Mouse (Mus musculus) skeletal muscle tissue, adult 2 months (tissue): ENCODE measurements around the gene Ehd3.
"Not testable (repeated sequence)": the region's sequence is repeated elsewhere in the genome, so short reads cannot be mapped to it uniquely, and the experiment has no call there.

Source experiments
- DNase-seq: peaks from one replicate; pipeline ENCODE4 v3.0.0-alpha.2; 2012; ENCODE audit warnings: low read depth, low spot score

The Ehd3 gene

DNA sequence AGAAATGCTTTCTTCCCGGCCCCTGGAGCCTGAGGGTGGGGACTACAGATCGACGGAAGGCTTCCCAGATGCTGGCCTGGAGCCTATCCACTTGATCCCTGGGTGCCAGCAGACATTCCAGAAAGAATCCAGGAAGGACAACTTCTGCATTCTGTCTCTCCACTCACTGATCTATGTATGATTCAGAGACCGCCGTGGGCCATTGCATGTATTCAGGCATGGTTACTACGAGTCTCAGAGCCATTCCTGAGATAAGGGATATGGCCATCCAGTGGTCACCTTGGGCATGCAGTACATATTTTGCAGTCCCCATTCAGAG, 20.0 kb downstream of the Ehd3 start:
- DNase-seq, result no peak

GRCm38 (mm10) chr17:73826106-73826505, 22.2 kb downstream of the Ehd3 start:
- no peak for DNase-seq

- no peak for DNase-seq
Measured at GRCm38 (mm10) chr17:73827446-73827845, 23.5 kb downstream of the Ehd3 start.

DNA sequence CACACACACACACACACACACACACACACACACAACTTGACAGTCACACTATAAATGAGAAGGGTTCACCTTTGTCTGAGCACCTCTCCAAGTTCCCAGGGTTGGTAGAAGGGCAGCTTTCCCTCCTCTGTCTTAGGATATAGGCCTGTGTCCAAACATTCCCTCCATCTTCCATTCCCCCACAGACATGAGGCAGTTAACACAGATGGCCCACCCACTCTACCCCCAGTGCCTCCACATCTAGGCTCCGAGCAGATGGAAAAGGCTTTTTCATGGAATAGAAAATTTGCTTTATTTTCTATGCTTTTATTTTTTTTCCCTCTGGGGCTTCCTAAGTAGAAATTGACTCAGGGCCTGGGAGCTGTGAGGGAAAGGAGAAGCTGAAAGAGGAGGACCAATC, 26.6 kb downstream of the Ehd3 start:
- no peak for DNase-seq

GRCm38 (mm10) chr17:73831427-73831826, 27.5 kb downstream of the Ehd3 start:
- DNase-seq, result no peak

- no peak for DNase-seq
Measured at GRCm38 (mm10) chr17:73832901-73833300, 29.0 kb downstream of the Ehd3 start.

DNA sequence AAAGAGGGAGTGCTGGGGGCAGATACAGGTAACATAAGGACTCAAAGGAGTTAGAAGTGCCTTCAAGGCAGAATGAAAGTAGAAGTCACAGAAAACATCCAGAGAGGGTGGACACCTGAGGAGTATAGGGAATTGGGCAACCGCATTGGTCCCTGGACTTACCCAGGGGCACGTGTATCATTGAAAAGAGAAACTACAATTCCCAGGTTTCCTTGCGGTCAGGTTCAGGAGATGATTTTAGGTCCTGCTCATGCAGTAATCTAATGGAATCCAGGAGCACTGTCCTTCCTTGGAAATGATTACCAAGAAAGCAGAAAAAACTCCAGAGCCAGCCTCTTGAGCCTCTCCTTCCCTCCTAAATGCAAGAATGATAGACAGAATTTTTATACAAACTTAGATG, 29.5 kb downstream of the Ehd3 start:
- DNase-seq, result no peak

- DNase-seq, result no peak
Measured at GRCm38 (mm10) chr17:73836601-73837000, 32.7 kb downstream of the Ehd3 start.

- no peak for DNase-seq
Measured at GRCm38 (mm10) chr17:73837244-73837643, 33.3 kb downstream of the Ehd3 start.

DNA sequence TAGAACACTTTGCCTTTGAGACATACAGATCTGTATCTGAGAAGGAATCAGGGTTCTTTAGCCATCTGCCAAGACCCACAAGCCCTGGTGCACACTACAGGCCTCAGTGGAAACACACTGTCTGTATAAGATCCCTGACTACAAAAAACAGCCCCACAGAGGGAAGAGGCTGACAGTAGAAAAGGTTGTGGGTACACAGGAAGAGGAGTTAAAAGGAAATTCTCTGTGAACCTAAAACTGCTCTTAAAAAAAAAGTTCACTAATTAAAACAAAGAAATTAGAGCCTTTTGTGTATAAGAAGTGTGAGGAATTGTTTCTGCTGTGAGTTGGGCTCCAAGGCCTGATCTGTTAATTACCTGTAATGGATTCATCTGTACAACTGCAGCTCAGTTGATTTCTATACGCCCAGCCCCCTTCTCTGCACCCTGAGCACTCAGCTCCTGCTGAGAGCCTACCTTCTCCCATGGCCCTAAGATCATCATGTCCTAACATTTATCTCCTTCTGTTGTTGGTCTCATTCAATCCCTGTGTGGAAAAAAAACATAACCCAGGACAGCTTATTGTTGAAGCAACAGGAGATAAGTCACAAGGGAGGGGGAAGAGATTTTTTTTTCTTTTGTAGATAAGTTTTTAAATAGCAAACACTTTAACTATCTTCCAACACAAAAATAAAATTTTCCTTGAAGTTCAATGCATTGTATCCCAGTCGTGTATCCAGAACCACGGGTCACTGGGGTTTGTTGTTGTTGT, 35.3 kb downstream of the Ehd3 start:
- no peak for DNase-seq

- not testable (repeated sequence) for DNase-seq
Measured at GRCm38 (mm10) chr17:73839876-73840275, 35.9 kb downstream of the Ehd3 start.

DNA sequence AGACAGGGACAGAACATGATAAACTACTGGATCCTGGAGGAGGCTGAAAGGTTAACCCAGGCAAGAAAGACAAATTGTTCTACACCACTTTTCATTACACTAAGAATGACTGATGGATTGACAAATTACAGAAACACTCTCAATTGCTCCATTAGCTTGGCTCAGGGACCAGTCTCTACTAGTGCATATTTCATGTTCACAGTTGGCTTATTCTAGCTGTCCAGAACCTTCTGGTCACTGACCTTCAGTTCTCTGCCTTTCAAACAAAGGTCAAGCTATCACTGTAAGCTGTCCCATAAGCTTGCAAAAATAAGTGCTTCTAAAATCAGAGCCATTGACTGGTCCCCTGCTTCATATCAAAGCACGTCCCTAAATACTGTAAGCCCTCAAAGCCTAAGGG, 39.0 kb downstream of the Ehd3 start:
- no peak for DNase-seq

DNA sequence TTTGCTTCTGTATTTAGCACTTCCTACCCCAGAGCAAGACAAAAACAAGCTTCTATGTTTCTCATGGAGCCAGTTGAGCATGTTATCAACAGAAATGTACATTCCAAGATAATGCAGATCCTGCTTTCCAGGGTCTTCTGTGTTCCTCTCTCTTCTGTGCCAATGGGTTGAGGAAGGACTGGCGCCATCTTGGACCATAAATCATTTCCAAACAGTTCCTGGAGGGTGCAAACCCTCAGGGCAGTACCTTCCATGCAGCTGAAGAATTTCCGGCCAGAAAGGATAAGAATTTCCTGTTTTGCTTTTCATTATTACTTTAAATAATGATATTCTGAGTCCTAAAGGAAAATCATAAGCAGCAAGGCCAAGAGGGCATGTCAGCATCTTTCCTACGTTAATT, 41.7 kb downstream of the Ehd3 start:
- DNase-seq, result no peak

DNA sequence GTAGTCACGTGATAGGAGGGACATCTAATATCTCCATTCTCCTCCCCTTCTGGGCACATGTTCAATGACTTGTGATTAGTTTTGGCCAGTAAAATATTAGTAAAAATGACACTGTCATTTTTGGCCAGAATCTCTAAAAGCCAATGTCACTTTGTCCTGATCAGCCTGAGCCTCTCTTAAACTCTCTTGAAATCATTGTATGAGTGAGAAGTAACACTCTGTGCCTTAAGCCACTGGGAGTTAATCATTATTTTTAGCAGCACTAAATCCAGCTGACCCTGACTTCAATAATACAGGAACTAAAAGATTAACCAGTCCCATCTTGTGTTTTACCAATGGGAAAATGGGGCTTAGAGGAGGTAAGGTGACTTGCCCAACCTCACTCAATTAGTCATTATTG, 43.5 kb downstream of the Ehd3 start:
- no peak for DNase-seq

DNA sequence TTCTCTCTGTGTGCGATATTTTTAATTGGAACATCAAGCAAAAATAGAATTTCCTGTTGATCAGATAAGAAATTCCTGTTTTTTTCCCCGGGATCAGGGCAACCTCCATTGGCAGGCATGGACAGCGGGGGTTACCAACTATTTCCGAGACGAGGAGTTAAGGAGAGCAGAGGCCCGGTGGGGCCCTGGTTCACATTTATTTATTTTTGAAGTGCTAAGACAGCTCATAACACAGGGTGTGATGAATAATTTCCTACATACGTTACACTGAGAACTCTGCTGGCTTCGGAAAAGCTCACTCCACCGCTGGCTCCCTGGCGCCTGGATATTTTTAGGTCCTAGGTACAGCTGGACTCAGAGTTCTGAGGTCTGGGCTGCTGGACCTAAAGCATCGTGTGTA, 49.1 kb downstream of the Ehd3 start:
- DNase-seq, result no peak

DNA sequence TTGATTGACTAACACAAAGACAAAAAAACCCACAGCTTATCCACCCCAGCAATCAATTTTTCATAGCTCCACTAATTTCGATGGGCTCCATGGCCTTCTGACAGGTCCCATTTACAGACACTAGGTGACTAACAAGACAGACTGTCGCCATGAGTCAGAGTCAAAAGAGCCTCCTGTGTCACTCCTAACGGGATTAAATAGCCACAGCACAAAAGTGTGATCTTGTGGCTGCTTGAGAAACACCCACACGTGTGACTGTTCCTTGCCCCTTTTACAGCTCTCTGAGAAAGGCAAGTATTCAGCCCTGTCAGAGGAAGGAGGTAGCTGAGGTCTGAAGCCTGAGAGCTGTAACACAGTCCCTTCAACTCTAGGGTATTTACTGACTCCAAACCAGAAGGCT, 49.8 kb downstream of the Ehd3 start:
- no peak for DNase-seq

DNA sequence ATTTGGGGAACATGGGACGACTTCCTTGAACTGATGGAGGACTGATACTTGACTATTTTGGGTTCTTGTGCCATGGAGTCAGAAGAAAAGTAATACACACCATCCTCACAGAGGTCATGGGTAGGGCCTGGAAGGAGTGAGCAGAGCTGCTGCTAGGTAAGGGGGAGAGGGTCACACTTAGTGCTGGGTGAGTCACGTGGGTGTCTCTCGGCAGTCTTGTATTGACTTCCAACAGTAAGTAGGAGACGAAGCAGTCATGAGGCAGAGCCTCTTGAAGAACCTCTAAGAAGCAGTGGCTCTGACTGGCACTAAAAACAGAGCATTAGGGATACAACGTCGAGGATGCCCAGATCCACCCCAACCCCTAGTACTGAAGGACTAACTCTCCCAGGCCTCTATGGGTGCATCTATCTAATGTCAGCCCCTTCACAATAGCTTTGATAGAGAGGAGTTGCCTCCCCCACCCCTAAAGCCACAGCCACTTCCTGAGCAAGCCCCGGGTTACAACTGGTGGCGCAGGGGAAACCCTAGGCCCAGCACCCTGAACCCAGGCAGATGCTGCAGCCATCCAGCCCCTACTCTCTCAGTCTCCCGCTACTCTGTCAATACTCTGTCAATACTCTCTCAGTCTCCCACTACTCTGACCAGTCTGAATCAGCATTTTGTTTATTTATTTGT, 65.2 kb downstream of the Ehd3 start:
- DNase-seq, result no peak

DNA sequence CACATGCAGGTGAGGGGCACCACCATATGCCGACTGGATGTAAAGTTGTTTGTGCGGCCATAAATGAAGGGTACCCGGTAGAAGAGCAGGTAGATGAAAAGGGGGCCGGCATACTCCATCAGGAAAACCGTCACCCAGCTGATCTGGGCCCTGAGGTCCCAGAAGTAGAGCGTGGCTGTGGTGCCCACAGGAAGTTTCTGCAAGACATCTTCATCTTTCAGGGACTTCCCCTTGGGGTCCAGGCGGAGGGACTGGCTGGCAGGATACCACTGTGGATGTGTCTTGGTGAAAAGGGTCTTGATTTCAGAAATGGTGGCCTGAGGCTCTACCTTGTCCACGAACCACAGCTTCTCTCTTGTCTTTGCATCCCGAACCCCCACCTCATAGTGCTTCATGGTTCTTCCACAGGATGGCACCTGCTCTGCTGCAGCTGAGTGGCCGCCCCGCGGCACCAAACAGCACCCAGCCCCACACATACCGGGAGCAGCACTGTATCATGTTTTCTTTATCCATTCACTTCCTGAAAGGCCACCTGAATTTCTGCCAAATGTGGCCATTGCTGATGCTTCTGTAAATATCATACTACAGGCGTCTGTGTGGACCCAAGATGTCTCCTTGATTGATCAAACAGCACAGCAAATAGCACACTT, 67.1 kb downstream of the Ehd3 start:
- no peak for DNase-seq

- no peak for DNase-seq
Measured at GRCm38 (mm10) chr17:73875268-73875667, 71.3 kb downstream of the Ehd3 start.

DNA sequence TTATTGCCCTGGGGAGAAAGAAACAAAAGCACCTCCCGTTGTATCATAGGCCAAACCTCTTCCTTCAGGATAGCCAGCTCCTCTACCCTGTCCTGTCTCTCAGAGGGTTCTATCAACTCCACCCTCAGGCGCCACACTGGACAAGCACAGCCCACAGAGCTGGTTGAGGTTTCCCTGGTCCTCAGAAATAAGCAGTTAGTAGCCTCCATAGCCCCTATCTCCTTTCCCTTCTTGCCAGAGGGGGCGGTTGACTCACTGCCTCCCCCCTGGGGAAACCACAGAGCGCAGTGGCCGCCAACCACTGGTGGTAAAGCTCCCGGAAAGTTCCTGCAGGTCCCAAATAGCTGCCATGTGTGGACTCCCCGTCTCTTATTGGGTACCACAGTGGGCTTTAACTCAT, 71.7 kb downstream of the Ehd3 start:
- DNase-seq, result no peak

GRCm38 (mm10) chr17:73879262-73879916, 75.5 kb downstream of the Ehd3 start:
- DNase-seq, result no peak

GRCm38 (mm10) chr17:73880286-73880685, 76.4 kb downstream of the Ehd3 start:
- DNase-seq, result no peak

- peak; percentile 29 for DNase-seq
Measured at GRCm38 (mm10) chr17:73881295-73881694, 77.4 kb downstream of the Ehd3 start.
